Mouse (Mus musculus) gastrocnemius, adult 2 months (tissue): ENCODE results near the gene Lhx4. TPM values are rescaled to one million over a fixed set of nuclear protein-coding genes. Genes with fewer than 3 reads are reported as not detected.

ENCODE experiments used
- DNase-seq: peaks from one replicate; pipeline ENCODE4 v3.0.0; 2022
- H3K27ac ChIP-seq: fragments of 200-600 bp; 2 replicates; pipeline ENCODE4 v1.8.1; 2022; ENCODE audit warnings: mild to moderate bottlenecking
- H3K4me3 ChIP-seq: fragments of 200-600 bp; 2 replicates; pipeline ENCODE4 v1.8.1; 2022; ENCODE audit warnings: mild to moderate bottlenecking, moderate library complexity
- CTCF ChIP-seq: fragments of 200-600 bp; IDR thresholded peaks from 2 replicates; pipeline ENCODE4 v1.8.1; 2022; ENCODE audit warnings: antibody characterized with exemption, mild to moderate bottlenecking, moderate library complexity
- intact Hi-C: fragments of 180-260 bp; cut with DNase I; formaldehyde crosslinking; loops from one replicate; pipeline ENCODE4 v1.15.1; 2025
- total RNA-seq, 2 experiments: library from RNA; stranded (reverse); gene quantifications; 2 replicates each; pipeline ENCODE4 v1.2.3; 2021

The Lhx4 gene
- total RNA-seq, 2 experiments from 2014 or later, result not detected

GRCm38 (mm10) chr1:155777641-155778625, 26.4 kb upstream of the Lhx4 start:
- H3K4me3 ChIP-seq, result no peak overlapping the region
- DNase-seq, result no peak
- no peak overlapping the region for H3K27ac ChIP-seq
- no peak for TF ChIP-seq CTCF
- intact Hi-C loops, result no loop called here

DNA sequence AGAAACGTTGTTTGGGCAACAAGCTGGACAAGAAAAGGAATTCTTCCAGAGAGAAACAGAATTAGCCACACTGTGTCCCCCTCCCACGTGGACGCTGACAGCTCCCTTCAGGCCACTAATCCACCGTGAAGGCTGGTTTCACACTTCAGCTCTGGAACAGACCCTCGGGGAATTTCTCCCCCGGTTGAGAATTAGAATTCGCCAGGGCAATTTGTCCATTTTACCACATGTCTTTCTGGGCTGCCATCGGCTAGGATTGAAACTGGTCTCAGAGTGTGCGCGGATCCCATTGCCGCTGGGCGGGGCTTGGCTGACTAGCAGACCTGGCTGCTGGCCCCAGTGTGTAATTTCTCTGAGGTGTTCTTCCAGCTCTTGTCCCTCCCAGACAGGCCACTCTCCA, 7.7 kb upstream of the Lhx4 start:
- Histone ChIP-seq H3K4me3 (peak overlapping the region; percentile 43), H3K27ac (no peak overlapping the region)
- DNase-seq, result peak; percentile 79
- TF ChIP-seq CTCF, result no peak
- intact Hi-C loops, result no loop called here

- no peak for TF ChIP-seq CTCF
- intact Hi-C loops, result no loop called here
Observed at GRCm38 (mm10) chr1:155758711-155759110, 7.2 kb upstream of the Lhx4 start.

DNA sequence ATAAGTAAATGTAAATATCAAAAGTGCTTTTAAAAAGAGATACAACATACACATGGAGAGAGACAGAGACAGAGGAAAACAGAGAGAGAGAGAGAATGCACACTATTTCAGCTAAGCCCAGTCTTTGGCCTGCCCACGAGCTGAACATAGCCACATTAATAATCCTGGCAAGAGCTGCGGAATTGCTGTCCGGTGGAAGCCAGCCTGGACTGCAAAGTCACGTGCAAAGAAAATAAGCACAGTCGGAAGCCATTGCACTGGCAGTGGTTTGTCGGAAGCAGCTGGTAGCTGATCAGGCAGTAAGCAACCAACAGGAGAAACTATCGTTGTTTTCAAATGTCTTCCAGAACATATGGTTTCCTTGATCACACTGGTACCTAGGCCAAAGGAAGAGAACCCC, 6.1 kb upstream of the Lhx4 start:
- no peak for TF ChIP-seq CTCF
- DNase-seq, result no peak
- intact Hi-C loops, result no loop called here

More at GRCm38 (mm10) chr1:155758711-155759110, 7.2 kb upstream of the Lhx4 start:
- no peak overlapping the region for H3K27ac ChIP-seq
- H3K4me3 ChIP-seq, result no peak overlapping the region
- DNase-seq, result no peak

GRCm38 (mm10) chr1:155753411-155753810, 1.9 kb upstream of the Lhx4 start:
- TF ChIP-seq CTCF, result no peak
- Histone ChIP-seq H3K27ac (no peak overlapping the region), H3K4me3 (no peak overlapping the region)
- DNase-seq, result no peak
- intact Hi-C loops, result no loop called here

More for the DNA sequence above, 6.1 kb upstream of the Lhx4 start:
- Histone ChIP-seq H3K4me3 (no peak overlapping the region), H3K27ac (no peak overlapping the region)

DNA sequence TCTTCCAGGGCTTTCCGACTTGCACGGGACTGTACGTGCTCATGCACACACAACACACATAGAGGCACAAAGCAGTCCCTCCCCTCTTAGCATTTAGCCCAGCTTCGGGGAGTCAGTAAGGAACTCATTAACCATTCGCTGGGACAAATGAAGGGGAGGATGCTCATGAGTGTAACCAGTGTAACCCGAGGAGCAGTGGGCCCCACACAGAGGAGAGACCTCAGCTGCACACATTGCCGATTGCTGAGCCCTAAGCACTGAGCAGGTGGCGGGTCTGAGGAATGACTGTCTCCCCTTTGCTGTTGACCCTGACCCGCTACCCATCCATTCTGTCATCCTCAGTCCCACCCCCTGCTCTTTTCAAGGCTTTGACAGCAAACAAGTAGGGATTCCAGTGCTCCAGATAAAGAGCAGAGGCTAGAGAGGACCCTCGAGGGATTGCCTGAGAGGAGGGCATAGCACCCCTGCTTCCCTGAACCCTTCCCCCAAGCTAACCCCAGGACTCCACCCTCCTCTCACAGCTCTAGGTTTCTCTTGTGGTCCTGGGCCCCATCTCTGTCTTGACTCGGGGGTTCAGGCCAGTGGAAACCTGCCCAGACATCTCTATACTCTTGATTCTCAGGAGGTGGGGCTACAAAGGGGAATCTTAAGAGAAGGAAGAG, 836 bp downstream of the Lhx4 start:
- no peak for TF ChIP-seq CTCF
- Histone ChIP-seq H3K4me3 (no peak overlapping the region), H3K27ac (no peak overlapping the region)
- intact Hi-C loops, result no loop called here
- DNase-seq, result no peak

GRCm38 (mm10) chr1:155747911-155748310, 3.6 kb downstream of the Lhx4 start:
- no peak overlapping the region for H3K27ac ChIP-seq
- TF ChIP-seq CTCF, result no peak
- H3K4me3 ChIP-seq, result no peak overlapping the region
- DNase-seq, result no peak
- intact Hi-C loops, result no loop called here

GRCm38 (mm10) chr1:155747011-155747410, 4.5 kb downstream of the Lhx4 start:
- no peak for DNase-seq
- no peak for TF ChIP-seq CTCF
- H3K27ac ChIP-seq, result no peak overlapping the region
- intact Hi-C loops, result no loop called here
- no peak overlapping the region for H3K4me3 ChIP-seq

DNA sequence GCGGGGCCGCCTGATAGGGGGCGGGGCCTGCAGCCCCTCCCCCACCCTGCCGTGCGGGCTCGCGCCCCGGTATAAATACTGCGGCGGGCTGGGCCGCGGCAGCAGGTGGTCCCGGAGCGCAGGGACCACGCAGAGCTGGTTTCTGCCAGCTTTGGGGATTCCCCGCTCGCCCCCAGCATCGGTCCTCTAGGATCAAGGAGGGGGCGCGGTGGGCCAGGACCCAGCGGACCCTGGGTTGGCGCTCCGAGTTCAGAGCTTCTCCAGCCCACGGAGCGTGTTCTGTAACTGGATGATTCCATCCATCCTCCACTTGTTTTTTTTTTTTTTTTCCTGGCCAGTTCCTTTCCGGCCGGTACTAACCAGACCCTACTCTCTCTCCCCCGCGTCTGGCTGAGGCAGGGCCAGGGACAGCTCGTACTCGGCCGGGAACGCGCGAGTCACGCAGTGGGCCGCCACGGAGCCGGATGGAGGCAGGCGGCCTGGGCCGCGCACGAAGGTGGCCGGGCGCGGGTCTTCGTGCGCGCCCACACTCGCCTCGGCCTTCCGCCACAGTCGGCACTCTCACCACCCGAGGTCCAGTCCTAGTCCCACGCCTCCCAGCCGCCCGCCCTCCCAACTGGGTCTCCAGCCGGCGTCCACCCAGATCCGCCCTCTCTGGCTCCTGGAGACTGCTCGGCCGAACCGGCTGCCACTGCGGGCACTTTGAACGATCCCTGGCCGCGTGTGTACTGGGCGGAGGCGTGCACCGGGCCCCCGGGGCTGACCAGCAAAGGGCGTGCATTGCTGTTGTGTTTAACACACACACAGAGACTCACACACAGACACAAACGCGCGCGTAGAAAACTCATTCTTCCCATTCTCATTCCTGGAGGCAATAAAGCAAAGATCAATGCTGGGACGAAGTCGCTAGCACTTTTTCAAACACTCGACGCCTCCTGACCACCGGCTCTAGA, 8.8 kb downstream of the Lhx4 start:
- peak overlapping the region; percentile 71 for H3K4me3 ChIP-seq
- H3K27ac ChIP-seq, result no peak overlapping the region
- intact Hi-C loops, result no loop called here
- no peak for DNase-seq
- no peak for TF ChIP-seq CTCF

DNA sequence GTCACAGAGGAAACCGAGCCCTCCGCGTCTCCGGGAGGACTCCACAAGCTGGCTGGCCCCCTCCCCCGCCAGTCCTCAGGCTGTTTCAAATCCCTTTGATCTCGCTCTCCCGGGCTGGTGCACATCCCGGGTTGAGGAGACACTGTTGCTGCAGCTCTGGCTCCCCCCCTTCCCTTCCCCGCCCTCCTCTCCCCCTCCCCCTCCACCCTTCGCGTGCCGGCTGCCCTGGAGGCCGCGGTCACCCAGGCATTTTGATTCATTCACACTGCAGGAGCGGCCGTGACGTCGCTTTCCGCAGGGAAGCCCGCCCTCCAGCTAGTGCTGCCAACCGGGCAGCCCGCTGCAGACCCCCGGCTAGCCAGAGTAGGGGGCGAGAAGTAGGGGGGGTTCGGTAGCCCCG, 9.5 kb downstream of the Lhx4 start:
- no peak for TF ChIP-seq CTCF
- peak overlapping the region; percentile 71 for H3K4me3 ChIP-seq
- no peak for DNase-seq
- intact Hi-C loops, result no loop called here
- no peak overlapping the region for H3K27ac ChIP-seq

DNA sequence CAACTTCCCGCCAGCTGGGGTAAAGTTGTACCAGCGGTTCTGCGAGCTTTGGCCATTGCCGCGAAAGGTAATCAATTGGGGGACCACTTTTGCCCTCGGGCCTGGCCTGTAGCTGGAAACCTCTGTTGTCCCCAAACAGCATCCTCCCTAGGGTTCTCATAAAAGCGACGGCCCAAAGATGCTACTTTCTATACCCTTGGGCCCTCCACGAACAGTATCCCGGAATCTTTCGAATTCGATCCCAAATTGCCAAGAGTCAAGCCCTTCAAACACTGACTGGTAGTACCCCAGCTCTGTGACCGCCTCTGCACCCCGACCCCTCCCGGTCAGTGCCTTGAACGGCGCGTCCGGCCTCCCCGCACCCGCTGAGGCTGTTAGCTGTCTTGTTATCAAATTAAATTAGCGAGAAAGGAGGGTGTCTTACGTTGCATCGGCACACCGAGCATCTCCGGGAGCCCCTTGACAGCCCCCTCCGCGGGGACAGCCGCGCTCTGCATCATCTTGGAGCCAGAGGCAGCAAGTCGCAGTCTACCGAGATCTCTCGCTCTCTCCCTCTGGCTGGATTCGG, 10.0 kb downstream of the Lhx4 start:
- intact Hi-C loops, result no loop called here
- Histone ChIP-seq H3K4me3 (peak overlapping the region; percentile 71), H3K27ac (no peak overlapping the region)
- no peak for DNase-seq
- TF ChIP-seq CTCF, result no peak
